Mouse (Mus musculus): Measurements from ENCODE around the gene Tubb4b. TPM values are rescaled to one million over a fixed set of nuclear protein-coding genes. Genes with fewer than 3 reads are reported as not detected.
A peak's percentile ranks its signal among the peaks of the same experiment; 100 is the strongest.

The Tubb4b gene
- total RNA-seq, 2 experiments from 2014 or later, result 185 to 269 TPM

DNA sequence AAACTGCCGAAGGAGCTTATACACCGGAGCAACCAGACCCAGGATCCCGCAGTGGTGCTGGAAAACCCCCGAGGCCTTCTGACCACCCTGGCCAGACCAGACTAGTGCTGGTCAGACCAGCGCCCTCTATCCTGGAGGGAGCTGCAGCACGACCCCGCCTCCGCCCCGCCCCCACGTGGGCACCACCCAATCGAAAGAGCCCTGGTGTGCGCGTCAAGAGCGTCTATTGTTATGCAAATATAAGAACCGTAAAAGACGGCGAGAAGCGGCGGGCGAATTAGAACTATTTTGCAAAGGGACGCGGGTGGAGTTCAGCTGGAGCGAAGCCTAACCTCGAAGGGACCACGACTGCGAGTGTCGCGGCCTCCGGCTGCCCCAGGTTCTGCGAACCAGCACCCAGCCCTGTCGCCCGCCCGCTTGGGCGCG lies 44.0 kb downstream of the Tubb4b start, which contains the start of gene Nrarp:
Nrarp (plus strand) TSS at position 281 of the 426 bp plus-strand sequence.
- DNase-seq, result peak; percentile 93
- Histone ChIP-seq H3K27ac (peak within 1 kb of the TSS; percentile 86), H3K4me3 (peak within 1 kb of the TSS; percentile 81)
- intact Hi-C loops (cut with DNase I), result no loop called here
- TF ChIP-seq CTCF (IDR thresholded peaks at IDR 0.05), result peak; percentile 58

DNA sequence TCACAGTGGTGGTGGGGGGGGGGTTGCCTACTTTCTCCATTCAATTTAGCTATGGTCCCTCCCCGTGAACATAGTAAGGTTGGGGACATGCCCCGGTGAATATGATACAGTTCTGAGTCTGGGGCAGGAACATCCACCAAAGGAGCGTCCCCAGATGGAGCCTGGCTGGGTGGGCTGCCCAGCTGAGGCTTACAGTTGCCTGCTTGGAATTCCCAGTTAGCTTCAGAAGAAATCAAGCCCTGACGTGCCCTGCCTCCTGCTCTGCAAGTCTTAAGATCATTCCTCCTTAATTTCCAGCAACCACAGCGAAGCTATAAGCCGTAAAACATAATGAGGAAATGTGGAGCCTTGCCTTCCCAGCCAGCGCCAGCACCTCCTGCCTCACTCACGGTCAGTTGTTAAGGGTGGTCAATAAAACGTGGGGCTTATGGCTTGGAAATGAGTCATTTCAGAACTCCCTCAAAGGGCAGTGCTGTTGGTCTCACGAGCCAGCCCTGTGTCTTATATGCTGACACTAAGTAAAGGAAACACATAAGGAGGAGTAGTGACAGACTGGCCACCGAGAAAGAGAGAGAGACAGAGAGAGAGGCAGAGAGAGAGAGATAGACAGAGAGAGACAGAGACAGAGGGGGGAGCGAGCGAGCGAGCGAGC lies 44.8 kb downstream of the Tubb4b start:
- TF ChIP-seq CTCF (IDR thresholded peaks at IDR 0.05), result no peak
- peak overlapping the region; percentile 81 for H3K4me3 ChIP-seq
- intact Hi-C loops (cut with DNase I), result no loop called here
- peak overlapping the region; percentile 86 for H3K27ac ChIP-seq
- no peak for DNase-seq

DNA sequence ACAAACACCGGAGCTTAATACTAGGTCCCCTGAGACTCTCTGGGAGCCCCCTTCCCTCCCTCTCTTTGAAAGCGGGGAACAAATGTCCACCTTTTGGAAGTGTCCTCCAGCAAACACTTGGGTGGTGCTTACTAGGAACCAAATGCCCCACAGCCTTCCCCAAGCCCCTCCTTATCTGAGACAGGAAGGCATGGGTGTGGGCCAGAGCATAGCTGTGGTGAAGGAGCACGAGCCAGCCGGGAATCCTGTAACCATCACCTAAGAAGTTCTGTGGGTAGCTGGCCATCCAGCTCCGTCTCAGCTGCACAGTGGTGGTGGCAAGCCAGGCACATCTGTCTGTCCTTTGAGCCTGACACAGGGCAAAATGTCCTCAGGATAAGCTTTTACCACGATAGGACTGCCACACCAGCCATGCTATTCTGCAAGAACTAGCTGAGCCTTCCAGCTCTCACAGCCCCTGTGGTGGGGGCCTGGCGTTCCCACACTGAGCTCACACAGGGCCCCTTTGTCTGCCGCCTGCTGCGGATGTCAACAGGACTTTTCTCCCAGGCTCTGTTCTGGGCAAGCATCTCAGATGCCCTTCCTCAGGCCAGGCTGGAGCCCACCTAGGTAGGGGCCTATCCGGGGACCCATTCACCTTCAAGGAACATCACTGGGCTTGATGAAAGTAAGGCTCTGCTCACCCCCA lies 46.1 kb downstream of the Tubb4b start:
- peak overlapping the region; percentile 86 for H3K27ac ChIP-seq
- no peak for TF ChIP-seq CTCF (IDR thresholded peaks at IDR 0.05)
- no peak for DNase-seq
- intact Hi-C loops (cut with DNase I), result no loop called here
- H3K4me3 ChIP-seq, result peak overlapping the region; percentile 52

DNA sequence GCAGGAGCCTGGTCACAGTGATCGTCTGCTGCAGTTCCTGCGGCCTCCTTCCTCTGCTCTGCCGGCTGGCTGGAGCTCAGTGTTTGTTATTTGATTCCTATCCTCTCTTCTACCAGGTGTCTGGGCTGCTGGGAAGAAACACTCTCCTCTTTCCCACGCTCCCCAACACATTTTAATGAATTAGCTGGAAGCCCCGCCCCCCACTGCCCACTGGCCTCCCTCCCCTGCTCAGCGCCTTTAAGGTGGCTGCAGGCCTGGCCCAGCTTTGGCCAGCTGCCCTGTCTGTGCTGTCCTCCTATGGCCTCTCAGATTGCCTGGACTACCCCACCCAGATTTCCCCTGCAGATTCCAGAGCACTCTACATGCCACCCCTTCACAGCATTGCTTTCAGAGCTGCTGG lies 46.8 kb downstream of the Tubb4b start:
- intact Hi-C loops (cut with DNase I), result no loop called here
- peak; percentile 74 for DNase-seq
- Histone ChIP-seq H3K27ac (peak overlapping the region; percentile 86), H3K4me3 (peak overlapping the region; percentile 60)
- no peak for TF ChIP-seq CTCF (IDR thresholded peaks at IDR 0.05)

DNA sequence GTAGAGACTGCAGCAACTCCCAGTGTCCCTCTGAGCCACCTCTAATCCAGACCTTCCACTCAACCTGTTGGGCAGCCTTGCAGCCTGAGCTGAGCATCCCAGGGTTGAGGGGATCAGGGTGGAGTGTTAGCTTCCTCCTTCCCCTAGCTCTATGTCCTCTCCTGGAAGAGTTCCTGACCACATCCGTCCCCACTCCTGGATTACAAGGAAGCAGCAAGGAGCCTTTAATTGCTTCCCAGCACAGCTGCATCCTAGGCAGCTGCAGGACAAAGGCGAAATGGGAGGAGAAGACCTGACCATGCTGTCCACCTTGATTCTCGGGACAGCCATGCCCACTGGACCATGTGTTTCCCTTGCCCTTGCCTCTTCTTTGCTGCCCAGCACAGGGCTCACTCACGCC lies 47.4 kb downstream of the Tubb4b start:
- DNase-seq, result no peak
- no peak for TF ChIP-seq CTCF (IDR thresholded peaks at IDR 0.05)
- Histone ChIP-seq H3K4me3 (peak overlapping the region; percentile 60), H3K27ac (peak overlapping the region; percentile 86)
- intact Hi-C loops (cut with DNase I), result no loop called here

DNA sequence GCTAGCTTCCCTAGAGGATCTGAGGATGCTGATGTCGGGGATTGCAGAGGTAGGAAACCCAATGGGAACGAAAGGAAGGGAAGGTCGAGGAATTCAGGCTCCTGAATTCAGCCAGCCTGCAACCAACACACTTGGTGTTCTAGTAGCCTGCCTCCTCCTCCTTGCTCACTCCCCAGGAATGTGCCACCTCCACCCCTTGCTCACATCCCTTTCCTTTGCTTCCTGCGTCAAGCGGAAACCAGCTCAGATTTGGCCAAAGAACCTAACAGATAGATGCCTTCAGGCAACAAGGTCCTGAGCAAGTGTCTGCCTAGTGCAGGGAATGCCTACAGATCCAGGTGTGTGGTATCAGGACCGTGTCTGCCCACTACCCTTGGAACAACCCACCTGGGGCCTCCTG lies 47.9 kb downstream of the Tubb4b start:
- peak overlapping the region; percentile 60 for H3K4me3 ChIP-seq
- DNase-seq, result no peak
- no peak for TF ChIP-seq CTCF (IDR thresholded peaks at IDR 0.05)
- intact Hi-C loops (cut with DNase I), result no loop called here
- peak overlapping the region; percentile 86 for H3K27ac ChIP-seq

DNA sequence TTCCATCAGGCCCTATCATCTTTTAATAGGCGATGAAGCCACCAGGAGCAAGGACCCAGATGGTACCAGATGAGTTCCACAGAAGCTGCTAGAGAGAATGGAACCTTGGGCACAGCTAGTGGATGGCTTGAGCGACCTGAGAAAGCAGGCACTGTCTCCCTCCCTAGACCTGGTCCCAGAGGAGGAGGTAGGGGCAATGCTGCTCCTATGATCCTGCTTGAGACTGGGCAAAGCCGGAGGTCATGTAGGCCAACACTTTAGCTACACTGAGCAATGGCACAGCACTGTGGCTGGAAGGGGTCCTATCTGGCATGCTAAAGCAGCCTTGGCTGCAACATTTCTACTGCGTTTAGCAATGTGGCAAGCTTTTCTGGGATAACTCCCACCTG lies 48.8 kb downstream of the Tubb4b start:
- peak overlapping the region; percentile 86 for H3K27ac ChIP-seq
- DNase-seq, result no peak
- no peak for TF ChIP-seq CTCF (IDR thresholded peaks at IDR 0.05)
- H3K4me3 ChIP-seq, result no peak overlapping the region
- intact Hi-C loops (cut with DNase I), result no loop called here

DNA sequence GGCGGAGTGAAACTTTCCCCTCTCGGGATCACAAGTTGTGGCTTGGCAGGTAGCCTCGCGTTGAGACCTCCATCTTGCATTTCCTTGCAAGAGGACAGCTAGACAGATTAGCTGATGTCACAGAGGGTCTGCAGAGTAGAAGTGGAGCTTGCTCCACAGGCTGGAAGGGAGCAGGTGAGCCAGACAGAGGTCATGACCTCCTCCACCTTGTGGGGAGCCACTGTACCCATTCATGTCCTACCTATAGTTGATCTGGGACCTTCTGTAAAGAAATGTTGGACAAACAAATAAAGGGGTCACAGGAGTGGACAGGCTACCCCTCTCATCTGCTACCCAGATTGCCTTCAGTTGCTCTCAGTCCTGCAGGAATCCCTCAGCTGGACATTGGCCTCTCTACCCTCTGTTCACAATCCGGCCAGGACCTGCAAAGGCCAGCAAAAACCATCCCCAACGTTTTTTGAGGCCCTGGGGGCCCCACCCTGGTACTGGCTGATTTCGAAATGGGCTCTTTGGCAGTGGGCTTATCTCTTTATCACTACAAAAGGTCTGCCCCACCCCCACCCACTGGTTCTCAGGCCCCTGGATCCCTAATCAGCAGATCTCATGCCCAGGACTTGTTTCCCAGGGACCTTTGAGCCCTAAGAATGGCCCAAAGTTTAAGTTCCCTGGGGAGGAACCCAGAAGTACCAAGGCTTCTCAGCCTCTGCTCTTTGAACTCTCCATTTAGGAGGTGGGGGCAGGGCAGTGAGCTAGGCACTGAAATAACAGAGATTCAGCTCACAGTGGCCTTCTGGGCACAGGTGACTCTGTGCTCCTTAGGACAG lies 49.4 kb downstream of the Tubb4b start:
- Histone ChIP-seq H3K27ac (peak overlapping the region; percentile 86), H3K4me3 (no peak overlapping the region)
- no peak for TF ChIP-seq CTCF (IDR thresholded peaks at IDR 0.05)
- no peak for DNase-seq
- intact Hi-C loops (cut with DNase I), result no loop called here

DNA sequence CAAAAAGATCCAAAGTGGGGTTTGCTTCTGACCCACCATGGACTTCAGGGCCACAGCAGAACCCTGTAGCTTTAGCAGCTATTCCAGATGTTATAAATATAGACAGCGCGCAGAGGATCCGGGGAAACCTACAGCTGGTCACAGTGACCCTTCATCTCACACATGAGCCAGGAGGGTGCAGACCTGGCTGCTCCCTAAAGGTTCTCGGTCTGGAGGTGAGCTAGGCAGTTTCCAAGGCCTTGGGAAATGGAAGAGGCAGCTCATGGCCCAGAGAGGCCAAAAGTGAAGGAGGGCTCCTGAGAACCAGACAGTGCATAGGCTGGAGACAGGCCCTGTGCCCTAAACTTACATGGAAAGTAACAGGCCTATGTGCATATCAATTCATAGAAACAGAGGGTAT lies 50.7 kb downstream of the Tubb4b start:
- no peak for DNase-seq
- intact Hi-C loops (cut with DNase I), result no loop called here
- no peak for TF ChIP-seq CTCF (IDR thresholded peaks at IDR 0.05)
- H3K27ac ChIP-seq, result peak overlapping the region; percentile 86; the same call in 1 of the 2 replicates
- H3K4me3 ChIP-seq, result no peak overlapping the region

DNA sequence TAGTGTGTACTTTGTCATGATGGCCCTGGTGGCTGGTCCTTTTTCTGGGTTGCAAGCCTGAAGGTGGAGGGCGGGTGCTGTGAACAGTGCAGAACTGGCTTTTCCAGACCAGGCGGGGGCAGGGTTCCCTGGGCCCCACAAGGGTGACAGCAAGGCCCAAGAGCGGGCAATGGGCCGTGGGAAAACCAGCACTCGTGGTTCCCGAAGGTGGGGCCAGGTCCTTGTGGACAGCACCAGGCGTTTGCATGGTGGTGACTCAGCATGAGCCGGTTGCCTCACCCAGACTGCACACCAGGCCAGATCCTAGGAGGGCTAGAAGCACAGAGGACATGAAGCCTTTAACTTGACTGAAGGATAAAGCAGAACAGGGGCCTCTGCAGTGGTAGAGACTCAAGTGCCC lies 51.9 kb downstream of the Tubb4b start:
- Histone ChIP-seq H3K27ac (0 out of 2 replicates have a peak overlapping the region, but pooled peaks have one; percentile 12), H3K4me3 (no peak overlapping the region)
- no peak for TF ChIP-seq CTCF (IDR thresholded peaks at IDR 0.05)
- DNase-seq, result peak; percentile 18
- intact Hi-C loops (cut with DNase I), result no loop called here

Other genes starting within 250 kb of the Tubb4b start
- 10 to 100 TPM; 28.9 to 43.8 TPM for gene Mrpl41, start 249.6 kb downstream of the Tubb4b start, total RNA-seq (2021)
- gene Pnpla7, start 248.7 kb downstream of the Tubb4b start, total RNA-seq (2021), result 10 to 100 TPM; 36.5 to 44.6 TPM
- gene Nsmf, start 170.3 kb downstream of the Tubb4b start, total RNA-seq (2021), result 10 to 100 TPM in 1 of 2 experiments, 1 to 10 TPM in 1; 6.9 to 15.0 TPM
- not detected for gene Entpd8, start 144.4 kb downstream of the Tubb4b start, total RNA-seq (2021)
- not detected for gene Noxa1, start 129.6 kb downstream of the Tubb4b start, total RNA-seq (2021)
- 1 to 10 TPM; 4.0 to 5.2 TPM for gene Nrarp, start 43.9 kb downstream of the Tubb4b start, total RNA-seq (2021)
- gene Tor4a, start 27.8 kb downstream of the Tubb4b start, total RNA-seq (2021), result 1 to 10 TPM in 1 of 2 experiments, under 1 TPM in 1; 0.59 to 1.0 TPM
- 10 to 100 TPM; 22.3 to 23.1 TPM for gene Nelfb, start 13.2 kb downstream of the Tubb4b start, total RNA-seq (2021)
- not detected for gene Stpg3, start 10.1 kb downstream of the Tubb4b start, total RNA-seq (2021)
- not detected for gene Fam166a, start 6.0 kb downstream of the Tubb4b start, total RNA-seq (2021)
- not detected for gene Slc34a3, start 9.7 kb upstream of the Tubb4b start, total RNA-seq (2021)
- not detected for gene Rnf224, start 12.1 kb upstream of the Tubb4b start, total RNA-seq (2021)
- under 1 TPM; 0.39 to 0.56 TPM for gene Rnf208, start 17.6 kb upstream of the Tubb4b start, total RNA-seq (2021)
- not detected for gene Cysrt1, start 17.8 kb upstream of the Tubb4b start, total RNA-seq (2021)
- gene AL732309.1, start 22.2 kb upstream of the Tubb4b start, total RNA-seq (2021), result 1 to 10 TPM in 1 of 2 experiments, under 1 TPM in 1; 0.86 to 1.2 TPM
- gene Tmem203, start 30.7 kb upstream of the Tubb4b start, total RNA-seq (2021), result 10 to 100 TPM; 11.4 to 12.6 TPM
- 1 to 10 TPM; 3.1 to 3.5 TPM for gene Tprn, start 37.9 kb upstream of the Tubb4b start, total RNA-seq (2021)
- 10 to 100 TPM; 28.0 to 35.5 TPM for gene Ssna1, start 47.7 kb upstream of the Tubb4b start, total RNA-seq (2021)
- gene Anapc2, start 47.8 kb upstream of the Tubb4b start, total RNA-seq (2021), result 10 to 100 TPM; 29.7 to 32.3 TPM
- not detected for gene Tmem210, start 63.4 kb upstream of the Tubb4b start, total RNA-seq (2021)
- gene Lrrc26, start 65.2 kb upstream of the Tubb4b start, total RNA-seq (2021), result not detected
- gene Grin1, start 94.5 kb upstream of the Tubb4b start, total RNA-seq (2021), result not detected
- 10 to 100 TPM; 12.9 to 16.0 TPM for gene Man1b1, start 107.6 kb upstream of the Tubb4b start, total RNA-seq (2021)
- gene Dpp7, start 131.7 kb upstream of the Tubb4b start, total RNA-seq (2021), result 10 to 100 TPM; 14.0 to 16.5 TPM
- gene Uap1l1, start 141.0 kb upstream of the Tubb4b start, total RNA-seq (2021), result 1 to 10 TPM; 4.3 to 5.4 TPM
- gene Sapcd2, start 147.6 kb upstream of the Tubb4b start, total RNA-seq (2021), result not detected
- 1 to 10 TPM; 6.5 to 8.8 TPM for gene Entpd2, start 171.2 kb upstream of the Tubb4b start, total RNA-seq (2021)
- 10 to 100 TPM; 14.9 to 16.9 TPM for gene Npdc1, start 174.6 kb upstream of the Tubb4b start, total RNA-seq (2021)
- not detected for gene Fut7, start 198.6 kb upstream of the Tubb4b start, total RNA-seq (2021)
- gene Abca2, start 204.0 kb upstream of the Tubb4b start, total RNA-seq (2021), result 10 to 100 TPM; 15.1 to 15.3 TPM
- 1 to 10 TPM in 1 of 2 experiments, under 1 TPM in 1; 0.31 to 1.1 TPM for gene Clic3, start 232.1 kb upstream of the Tubb4b start, total RNA-seq (2021)
- 10 to 100 TPM; 13.6 to 14.4 TPM for gene Paxx, start 236.4 kb upstream of the Tubb4b start, total RNA-seq (2021)
- not detected for gene Ptgds, start 245.3 kb upstream of the Tubb4b start, total RNA-seq (2021)